Mouse (Mus musculus) midbrain, embryonic 13.5 days (tissue): ENCODE data around the gene Kmt2c. TPM values are rescaled to one million over a fixed set of nuclear protein-coding genes. Genes with fewer than 3 reads are reported as not detected.

ENCODE experiments used
- ATAC-seq: fragments of 200-750 bp; cut with Nextera tagmentation; 2 replicates; pipeline ENCODE4 v1.8.0; 2017; ENCODE audit warnings: mild to moderate bottlenecking, moderate TSS enrichment, moderate library complexity
- H3K27ac ChIP-seq: fragments of 300-500 bp; sonication (generic); 2 replicates; pipeline ENCODE4 v1.5.1; 2015; ENCODE audit warnings: inconsistent platforms, mild to moderate bottlenecking, moderate library complexity
- H3K27me3 ChIP-seq: fragments of 300-500 bp; sonication (generic); 2 replicates; pipeline ENCODE4 v1.6.1; 2015; ENCODE audit warnings: mild to moderate bottlenecking, inconsistent platforms
- H3K36me3 ChIP-seq: fragments of 300-500 bp; sonication (generic); 2 replicates; pipeline ENCODE4 v1.6.1; 2015; ENCODE audit warnings: mild to moderate bottlenecking, inconsistent platforms
- H3K4me1 ChIP-seq: fragments of 300-500 bp; sonication (generic); replicated peaks from 2 replicates; pipeline ENCODE4 v1.6.1; 2015; ENCODE audit warnings: inconsistent platforms
- H3K4me2 ChIP-seq: fragments of 300-500 bp; sonication (generic); replicated peaks from 2 replicates; pipeline ENCODE4 v1.6.1; 2015; ENCODE audit warnings: moderate library complexity, mild to moderate bottlenecking, inconsistent platforms
- H3K4me3 ChIP-seq: fragments of 300-500 bp; sonication (generic); replicated peaks from 2 replicates; pipeline ENCODE4 v1.5.1; 2015; ENCODE audit warnings: mild to moderate bottlenecking, inconsistent platforms
- H3K9ac ChIP-seq: fragments of 300-500 bp; sonication (generic); replicated peaks from 2 replicates; pipeline ENCODE4 v1.6.1; 2015; ENCODE audit warnings: mild to moderate bottlenecking, inconsistent platforms
- H3K9me3 ChIP-seq: fragments of 300-500 bp; sonication (generic); 2 replicates; pipeline ENCODE4 v1.6.1; 2016; ENCODE audit warnings: mild to moderate bottlenecking, inconsistent platforms
- WGBS: fragments of 180-500 bp; shearing (Covaris S2); methylation state at CpG from one replicate; pipeline ENCODE4 v1.1.7; 2015; 5-methylcytosine and 5-hydroxymethylcytosine counted together
- polyA plus RNA-seq: library from polyadenylated mRNA; unstranded; fragments of >200 nt; fragmentation: Nextera tagmentation; extraction: Ambion mirVana; gene quantifications from 2 replicates; pipeline ENCODE4 v1.2.1, GENCODE M21; 2015

Kmt2c gene
- 23.4 and 23.5 TPM in 2 replicates for polyA plus RNA-seq

- Histone ChIP-seq H3K4me1 (peaks cover 23% of the 10 kb centered on the region), H3K27ac (peak within 1 kb of the TSS; percentile 99), H3K4me3 (peak within 1 kb of the TSS; percentile 97), H3K27me3 (no peaks in the 10 kb centered on the region), H3K9ac (peak within 1 kb of the TSS; percentile 98), H3K36me3 (no peaks in the 10 kb centered on the region), H3K9me3 (no peaks in the 10 kb centered on the region), H3K4me2 (peak within 1 kb of the TSS; percentile 88)
- peak; percentile 28 for ATAC-seq
- 0% methylated on average over 39 of the region's 54 CpGs for WGBS
Observed at GRCm38 (mm10) chr5:25498346-25498820, at the start of gene Kmt2c. TSS of gene Kmt2c (minus strand) at chr5:25498783.

GRCm38 (mm10) chr5:25546912-25547311 is 48.3 kb upstream of the Kmt2c start:
- Histone ChIP-seq H3K36me3 (no peaks in the 10 kb centered on the region), H3K4me3 (no peak overlapping the region), H3K4me2 (no peak overlapping the region), H3K27me3 (no peaks in the 10 kb centered on the region), H3K9ac (no peak overlapping the region), H3K9me3 (no peaks in the 10 kb centered on the region), H3K27ac (no peak overlapping the region), H3K4me1 (no peaks in the 10 kb centered on the region)
- ATAC-seq = no peak
- 99% methylated on average over 2 of the region's 2 CpGs for WGBS

- H3K4me3 ChIP-seq = no peak overlapping the region
- H3K27me3 ChIP-seq = no peaks in the 10 kb centered on the region
- H3K36me3 ChIP-seq = no peaks in the 10 kb centered on the region
- no peaks in the 10 kb centered on the region for H3K9me3 ChIP-seq
- WGBS = 90% methylated on average over 5 of the region's 5 CpGs
- no peak overlapping the region for H3K9ac ChIP-seq
- no peak for ATAC-seq
- H3K27ac ChIP-seq = no peak overlapping the region
- H3K4me2 ChIP-seq = no peak overlapping the region
- H3K4me1 ChIP-seq = no peaks in the 10 kb centered on the region
Observed at GRCm38 (mm10) chr5:25544566-25544965, 46.0 kb upstream of the Kmt2c start.

- H3K9ac ChIP-seq = no peak overlapping the region
- no peak for ATAC-seq
- H3K4me1 ChIP-seq = no peaks in the 10 kb centered on the region
- H3K4me2 ChIP-seq = no peak overlapping the region
- no peaks in the 10 kb centered on the region for H3K9me3 ChIP-seq
- WGBS = 86% methylated on average over 3 of the region's 3 CpGs
- H3K27ac ChIP-seq = no peak overlapping the region
- no peak overlapping the region for H3K4me3 ChIP-seq
- H3K27me3 ChIP-seq = no peaks in the 10 kb centered on the region
- no peaks in the 10 kb centered on the region for H3K36me3 ChIP-seq
Observed at GRCm38 (mm10) chr5:25544061-25544460, 45.5 kb upstream of the Kmt2c start.

GRCm38 (mm10) chr5:25541661-25542060 is 43.1 kb upstream of the Kmt2c start:
- WGBS = 74% methylated on average over 2 of the region's 2 CpGs
- no peak for ATAC-seq
- Histone ChIP-seq H3K4me1 (no peaks in the 10 kb centered on the region), H3K9ac (no peak overlapping the region), H3K27ac (no peak overlapping the region), H3K9me3 (no peaks in the 10 kb centered on the region), H3K36me3 (no peaks in the 10 kb centered on the region), H3K27me3 (no peaks in the 10 kb centered on the region), H3K4me2 (no peak overlapping the region), H3K4me3 (no peak overlapping the region)

- ATAC-seq = no peak
- no peaks in the 10 kb centered on the region for H3K27me3 ChIP-seq
- no peak overlapping the region for H3K4me3 ChIP-seq
- H3K9me3 ChIP-seq = no peaks in the 10 kb centered on the region
- H3K4me1 ChIP-seq = no peaks in the 10 kb centered on the region
- H3K9ac ChIP-seq = no peak overlapping the region
- no peaks in the 10 kb centered on the region for H3K36me3 ChIP-seq
- 92% methylated on average over 3 of the region's 3 CpGs for WGBS
- H3K27ac ChIP-seq = no peak overlapping the region
- no peak overlapping the region for H3K4me2 ChIP-seq
Observed at GRCm38 (mm10) chr5:25540921-25541320, 42.3 kb upstream of the Kmt2c start.

- no peaks in the 10 kb centered on the region for H3K36me3 ChIP-seq
- ATAC-seq = no peak
- H3K9ac ChIP-seq = no peak overlapping the region
- H3K27ac ChIP-seq = no peak overlapping the region
- no peak overlapping the region for H3K4me3 ChIP-seq
- H3K9me3 ChIP-seq = no peaks in the 10 kb centered on the region
- H3K4me2 ChIP-seq = no peak overlapping the region
- no peaks in the 10 kb centered on the region for H3K27me3 ChIP-seq
- H3K4me1 ChIP-seq = no peaks in the 10 kb centered on the region
Observed at GRCm38 (mm10) chr5:25540412-25540811, 41.8 kb upstream of the Kmt2c start.

- 48% methylated on average over 6 of the region's 6 CpGs for WGBS
- no peaks in the 10 kb centered on the region for H3K4me1 ChIP-seq
- H3K27ac ChIP-seq = no peak overlapping the region
- no peak overlapping the region for H3K4me2 ChIP-seq
- ATAC-seq = no peak
- H3K27me3 ChIP-seq = no peaks in the 10 kb centered on the region
- H3K36me3 ChIP-seq = no peaks in the 10 kb centered on the region
- H3K4me3 ChIP-seq = no peak overlapping the region
- no peaks in the 10 kb centered on the region for H3K9me3 ChIP-seq
- H3K9ac ChIP-seq = no peak overlapping the region
Observed at GRCm38 (mm10) chr5:25536921-25537409, 38.4 kb upstream of the Kmt2c start.

- Histone ChIP-seq H3K4me1 (no peaks in the 10 kb centered on the region), H3K4me2 (no peak overlapping the region), H3K4me3 (no peak overlapping the region), H3K27me3 (no peaks in the 10 kb centered on the region), H3K36me3 (no peaks in the 10 kb centered on the region), H3K9me3 (no peaks in the 10 kb centered on the region), H3K9ac (no peak overlapping the region), H3K27ac (no peak overlapping the region)
- WGBS = 39% methylated on average over 2 of the region's 2 CpGs
- ATAC-seq = no peak
Observed at GRCm38 (mm10) chr5:25536451-25536850, 37.9 kb upstream of the Kmt2c start.

- Histone ChIP-seq H3K4me2 (no peak overlapping the region), H3K4me1 (no peaks in the 10 kb centered on the region), H3K4me3 (no peak overlapping the region), H3K27ac (no peak overlapping the region), H3K9ac (no peak overlapping the region), H3K36me3 (no peaks in the 10 kb centered on the region), H3K27me3 (no peaks in the 10 kb centered on the region), H3K9me3 (no peaks in the 10 kb centered on the region)
- 88% methylated on average over 2 of the region's 2 CpGs for WGBS
- no peak for ATAC-seq
Observed at GRCm38 (mm10) chr5:25535566-25535965, 37.0 kb upstream of the Kmt2c start.

GRCm38 (mm10) chr5:25533298-25533697 is 34.7 kb upstream of the Kmt2c start:
- no peak for ATAC-seq

GRCm38 (mm10) chr5:25532256-25533147 is 33.9 kb upstream of the Kmt2c start:
- H3K9ac ChIP-seq = no peak overlapping the region
- 59% methylated on average over 18 of the region's 18 CpGs for WGBS
- peaks cover 5% of the 10 kb centered on the region; the same call in 1 of the 2 replicates for H3K4me1 ChIP-seq
- no peak overlapping the region for H3K27ac ChIP-seq
- H3K4me2 ChIP-seq = no peak overlapping the region
- no peaks in the 10 kb centered on the region for H3K27me3 ChIP-seq
- no peak for ATAC-seq
- no peak overlapping the region for H3K4me3 ChIP-seq
- no peaks in the 10 kb centered on the region for H3K36me3 ChIP-seq
- H3K9me3 ChIP-seq = no peaks in the 10 kb centered on the region

More at GRCm38 (mm10) chr5:25533298-25533697, 34.7 kb upstream of the Kmt2c start:
- Histone ChIP-seq H3K27me3 (no peaks in the 10 kb centered on the region), H3K9ac (no peak overlapping the region), H3K4me1 (peaks cover 5% of the 10 kb centered on the region; the same call in 1 of the 2 replicates), H3K27ac (no peak overlapping the region), H3K4me3 (no peak overlapping the region), H3K9me3 (no peaks in the 10 kb centered on the region), H3K36me3 (no peaks in the 10 kb centered on the region), H3K4me2 (no peak overlapping the region)
- 92% methylated on average over 5 of the region's 5 CpGs for WGBS
